Mouse (Mus musculus) limb, embryonic 14.5 days (tissue): ENCODE measurements around the gene Vti1a. TPM values are rescaled to one million over a fixed set of nuclear protein-coding genes. Genes with fewer than 3 reads are reported as not detected.
A peak's percentile ranks its signal among the peaks of the same experiment; 100 is the strongest.

Source experiments
- ATAC-seq: fragments of 200-750 bp; cut with Nextera tagmentation; 2 replicates; pipeline ENCODE4 v1.8.0; 2017; ENCODE audit warnings: low read depth, moderate number of reproducible peaks, moderate TSS enrichment; ENCODE audit not compliant: low FRiP score
- DNase-seq: peaks from one replicate; pipeline ENCODE4 v3.0.0-alpha.2; 2015; ENCODE audit warnings: low spot score
- H3K27ac ChIP-seq: fragments of 300-500 bp; sonication (generic); replicated peaks from 2 replicates; pipeline ENCODE4 v1.5.1; 2014; ENCODE audit warnings: low read depth, mild to moderate bottlenecking, low read length, moderate library complexity, mixed read lengths
- H3K27me3 ChIP-seq: fragments of 300-500 bp; sonication (generic); 2 replicates; pipeline ENCODE4 v1.6.1; 2014; ENCODE audit warnings: low read length, mixed read lengths; ENCODE audit not compliant: control insufficient read depth, insufficient read depth
- H3K36me3 ChIP-seq: fragments of 300-500 bp; sonication (generic); 2 replicates; pipeline ENCODE4 v1.6.1; 2014; ENCODE audit warnings: mild to moderate bottlenecking, low read length, moderate library complexity, mixed read lengths; ENCODE audit not compliant: control insufficient read depth, insufficient read depth
- H3K4me1 ChIP-seq: fragments of 300-500 bp; sonication (generic); 2 replicates; pipeline ENCODE4 v1.6.1; 2014; ENCODE audit warnings: antibody characterized with exemption, low read length, mixed read lengths; ENCODE audit not compliant: control insufficient read depth, insufficient read depth
- H3K4me2 ChIP-seq: fragments of 300-500 bp; sonication (generic); replicated peaks from 2 replicates; pipeline ENCODE4 v1.6.1; 2014; ENCODE audit warnings: low read depth, mild to moderate bottlenecking, low read length, moderate library complexity; ENCODE audit not compliant: severe bottlenecking
- H3K4me3 ChIP-seq: fragments of 300-500 bp; sonication (generic); replicated peaks from 2 replicates; pipeline ENCODE4 v1.5.1; 2014; ENCODE audit warnings: low read length
- H3K9ac ChIP-seq: fragments of 300-500 bp; sonication (generic); 2 replicates; pipeline ENCODE4 v1.6.1; 2014; ENCODE audit warnings: mild to moderate bottlenecking, low read depth, low read length, moderate library complexity; ENCODE audit not compliant: severe bottlenecking
- H3K9me3 ChIP-seq: fragments of 300-500 bp; sonication (generic); 2 replicates; pipeline ENCODE4 v1.6.1; 2016; ENCODE audit warnings: low read length; ENCODE audit not compliant: control insufficient read depth
- POLR2A ChIP-seq: fragments of 200-500 bp; IDR thresholded peaks from 2 replicates; pipeline ENCODE4 v1.8.0; 2012; ENCODE audit warnings: inconsistent platforms, mild to moderate bottlenecking, moderate library complexity, borderline replicate concordance; ENCODE audit not compliant: insufficient read depth, insufficient read length; ENCODE audit errors: extremely low read depth
- WGBS: fragments of 180-500 bp; shearing (Covaris S2); extraction: QIAGEN DNeasy Blood & Tissue Kit; methylation state at CpG from one replicate; pipeline ENCODE4 v1.1.7; 2014; 5-methylcytosine and 5-hydroxymethylcytosine counted together
- polyA plus RNA-seq, 2 experiments: library from polyadenylated mRNA; depleted of rRNA in 1 of 2; stranded (reverse) in 1 of 2; unstranded in 1 of 2; fragments of >200 nt; fragmentation: Nextera tagmentation in 1 of 2; extraction: Ambion mirVana in 1 of 2; gene quantifications; 2 replicates each; pipeline versions ENCODE4 v1.2.1 to v1.2.3; 2012 to 2014

Vti1a gene
- polyA plus RNA-seq, 2 experiments, result 14.7 to 22.8 TPM

DNA sequence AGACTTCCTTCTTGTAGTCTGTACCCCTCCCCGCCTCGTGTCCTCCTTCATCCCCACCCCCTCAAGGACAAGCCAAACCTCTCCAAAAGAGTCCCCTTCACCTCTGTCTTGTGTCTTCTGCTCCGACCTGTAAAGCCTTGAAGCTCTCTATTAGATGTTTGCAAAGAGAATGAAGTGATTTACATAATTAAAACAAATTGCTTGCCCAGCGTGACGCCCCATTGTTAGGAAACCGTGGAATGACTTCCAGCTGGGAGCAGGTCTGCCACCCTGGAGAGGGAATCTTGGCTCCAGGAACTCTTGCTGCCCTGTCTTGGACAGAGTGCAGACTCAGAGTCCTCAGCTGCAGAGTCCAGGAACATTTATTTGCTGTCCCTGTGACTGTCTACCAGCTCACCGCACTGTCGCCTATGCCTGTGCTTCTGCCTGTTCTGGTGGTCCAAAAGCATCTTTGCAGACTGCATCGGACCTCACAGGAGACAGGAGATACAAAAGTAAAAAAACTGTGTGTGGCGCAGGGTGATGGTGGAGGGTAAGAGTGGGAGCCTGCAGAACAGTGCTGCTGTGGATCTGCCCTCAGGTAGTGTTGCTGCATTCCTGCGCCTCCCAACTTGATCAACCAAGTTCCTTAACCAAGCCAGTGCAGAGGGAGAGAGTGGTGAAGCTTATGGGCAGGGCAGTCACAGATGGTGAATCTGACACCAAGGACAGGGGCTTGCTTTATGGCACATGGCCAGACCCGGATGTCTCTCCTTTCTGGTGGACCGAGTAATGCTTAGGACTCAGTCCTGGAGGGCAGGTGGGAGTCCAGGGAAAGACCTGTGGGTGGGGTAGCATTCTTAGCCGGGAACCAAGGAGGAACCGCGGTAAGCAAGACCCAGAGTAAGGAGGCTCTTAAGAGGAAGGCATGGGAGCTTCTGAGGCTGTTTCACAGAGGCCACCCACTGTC lies 273.1 kb downstream of the Vti1a start:
- Histone ChIP-seq H3K4me2 (no peak overlapping the region), H3K9ac (no peak overlapping the region), H3K27me3 (no peaks in the 10 kb centered on the region), H3K27ac (no peak overlapping the region), H3K4me3 (no peak overlapping the region), H3K9me3 (no peaks in the 10 kb centered on the region), H3K36me3 (no peaks in the 10 kb centered on the region), H3K4me1 (peaks cover 35% of the 10 kb centered on the region)
- no peak for ATAC-seq
- no peak for TF ChIP-seq POLR2A
- DNase-seq, result no peak
- WGBS, result 34% methylated on average over 16 of the region's 16 CpGs

DNA sequence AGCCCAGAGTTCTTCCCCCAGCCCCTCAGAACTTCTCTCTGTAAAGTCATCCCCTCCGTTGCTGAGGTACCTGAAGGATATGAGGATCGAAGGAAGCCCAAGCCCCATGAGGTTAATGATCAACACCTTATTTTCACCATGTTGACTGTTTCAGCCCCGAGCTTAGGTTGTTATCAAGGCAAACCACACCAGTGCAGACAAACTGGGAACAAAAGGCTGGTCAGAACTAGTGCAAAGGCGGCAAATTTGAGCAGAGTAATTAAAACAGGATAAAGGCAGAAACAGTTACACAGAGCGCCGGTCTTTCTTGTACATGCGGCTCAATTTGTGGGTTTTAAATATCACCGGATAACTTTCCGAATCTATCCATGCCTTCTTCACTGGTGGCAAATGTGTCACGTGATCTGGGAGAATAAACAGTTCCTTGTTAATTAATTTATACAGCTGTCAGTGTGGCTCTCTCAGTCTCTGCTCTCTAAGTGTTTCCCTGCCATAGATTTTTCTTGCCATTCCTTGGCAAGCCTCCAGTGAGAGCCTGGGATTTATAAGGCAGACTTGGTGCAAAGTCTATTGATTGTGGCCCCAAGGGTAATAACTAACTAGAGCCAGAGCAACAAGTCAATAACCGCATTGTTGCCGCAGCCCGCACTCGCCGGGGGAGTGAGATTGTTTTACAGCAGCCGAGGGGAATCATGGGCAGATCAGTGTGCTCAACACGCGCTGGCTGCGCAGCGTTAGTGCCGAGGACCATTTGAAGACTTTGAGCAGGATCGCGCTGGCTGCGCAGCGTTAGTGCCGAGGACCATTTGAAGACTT lies 277.0 kb downstream of the Vti1a start:
- Histone ChIP-seq H3K4me3 (no peak overlapping the region), H3K4me2 (peak overlapping the region; percentile 33; the same call in 1 of the 2 replicates), H3K27me3 (no peaks in the 10 kb centered on the region), H3K36me3 (no peaks in the 10 kb centered on the region), H3K27ac (no peak overlapping the region; the same call in 1 of the 2 replicates), H3K9ac (no peak overlapping the region), H3K4me1 (peaks cover 49% of the 10 kb centered on the region), H3K9me3 (no peaks in the 10 kb centered on the region)
- no peak for TF ChIP-seq POLR2A
- peak; percentile 78 for DNase-seq
- ATAC-seq, result peak; percentile 65
- WGBS, result 17% methylated on average over 26 of the region's 26 CpGs

DNA sequence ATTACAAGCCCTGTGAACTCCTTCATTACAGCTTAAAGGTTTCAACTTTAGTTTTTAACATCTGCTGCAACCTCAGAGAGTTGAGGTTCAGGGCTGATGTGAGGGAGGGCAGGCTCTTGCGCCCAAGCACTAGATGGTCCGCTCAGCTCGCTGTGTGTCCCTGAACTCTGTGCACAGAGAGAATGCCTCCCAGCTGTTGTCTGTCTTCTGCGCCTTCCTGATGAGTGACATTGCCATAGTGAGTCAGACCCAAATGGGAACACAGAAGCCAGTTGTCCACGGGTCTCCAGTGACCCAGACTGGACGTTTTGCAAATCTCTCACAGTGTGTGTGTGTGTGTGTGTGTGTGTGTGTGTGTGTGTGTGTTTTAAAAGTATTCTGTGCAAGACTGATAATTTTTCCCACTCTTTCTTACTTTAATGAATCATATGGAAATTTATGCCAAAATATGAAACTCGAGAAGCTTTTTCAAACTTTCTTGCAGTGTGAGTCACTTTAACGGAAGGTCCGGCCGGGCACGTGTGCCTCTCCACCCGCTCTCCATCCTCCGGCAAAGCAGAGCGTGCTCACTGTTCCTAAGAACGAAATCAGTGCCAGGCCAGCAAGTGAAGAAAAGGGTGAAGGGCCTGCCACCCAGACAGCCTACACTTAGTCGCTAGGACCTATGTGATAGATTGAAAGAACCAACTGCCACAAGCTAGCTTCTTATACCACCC lies 277.8 kb downstream of the Vti1a start:
- peaks cover 50% of the 10 kb centered on the region for H3K4me1 ChIP-seq
- peak overlapping the region; percentile 33; the same call in 1 of the 2 replicates for H3K4me2 ChIP-seq
- H3K9me3 ChIP-seq, result no peaks in the 10 kb centered on the region
- no peaks in the 10 kb centered on the region for H3K36me3 ChIP-seq
- H3K4me3 ChIP-seq, result no peak overlapping the region
- peak; percentile 58 for ATAC-seq
- H3K9ac ChIP-seq, result no peak overlapping the region
- WGBS, result 61% methylated on average over 16 of the region's 16 CpGs
- no peak overlapping the region for H3K27ac ChIP-seq
- no peaks in the 10 kb centered on the region for H3K27me3 ChIP-seq
- DNase-seq, result peak; percentile 59
- no peak for TF ChIP-seq POLR2A

DNA sequence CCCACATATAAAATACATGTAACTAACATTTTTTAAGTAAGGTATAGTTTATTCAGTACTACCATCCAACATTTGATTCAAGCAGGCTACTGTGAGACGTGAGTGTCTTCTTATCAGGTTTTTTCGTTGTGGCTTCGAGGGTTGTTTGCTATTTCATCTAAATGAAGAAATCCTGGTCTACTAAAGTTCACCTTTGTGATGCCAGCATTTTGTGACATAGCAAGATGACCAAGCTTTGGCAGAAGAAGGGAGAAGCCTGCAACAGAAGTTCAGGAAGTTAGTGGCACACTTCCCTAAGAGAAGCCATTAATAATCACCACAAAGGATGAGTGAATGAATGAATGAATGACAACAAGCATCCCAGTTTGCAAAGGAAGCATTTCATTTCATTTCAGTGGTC lies 278.4 kb downstream of the Vti1a start:
- ATAC-seq, result no peak
- Histone ChIP-seq H3K9me3 (no peaks in the 10 kb centered on the region), H3K27ac (no peak overlapping the region), H3K27me3 (no peaks in the 10 kb centered on the region), H3K9ac (no peak overlapping the region), H3K4me1 (peaks cover 52% of the 10 kb centered on the region), H3K4me3 (no peak overlapping the region), H3K4me2 (no peak overlapping the region), H3K36me3 (no peaks in the 10 kb centered on the region)
- TF ChIP-seq POLR2A, result no peak
- 89% methylated on average over 3 of the region's 3 CpGs for WGBS
- DNase-seq, result no peak
